Mouse (Mus musculus) Patski (cell line): ENCODE data around the gene Aatk. TPM values are rescaled to one million over a fixed set of nuclear protein-coding genes. Genes with fewer than 3 reads are reported as not detected.

ENCODE experiments used
- ATAC-seq: fragments of 100-300 bp; one replicate; pipeline ENCODE4 v1.8.0; 2021
- CTCF ChIA-PET: fragments of 350-600 bp; sonication (Branson Sonifier 250); formaldehyde crosslinking; loops from one replicate; lab custom pipeline; 2022; ENCODE audit warnings: inconsistent platforms; lab: Charles Lee
- POLR2A ChIA-PET: fragments of 350-600 bp; sonication (Branson Sonifier 250); formaldehyde crosslinking; loops from one replicate; lab custom pipeline; 2022; ENCODE audit warnings: antibody characterized with exemption, inconsistent platforms; lab: Charles Lee
- DNase-seq: peaks from one replicate; pipeline ENCODE4 v3.0.0-alpha.2; 2011; ENCODE audit warnings: low read depth, low spot score
- H3K27me3 ChIP-seq: fragments of 371-371 bp; one replicate; pipeline ENCODE4 v1.5.1; 2021
- CTCF ChIP-seq: fragments of 100-300 bp; IDR thresholded peaks from one replicate; pipeline ENCODE4 v1.5.1; 2021
- in situ Hi-C: fragments of 300-500 bp; cut with MboI; formaldehyde crosslinking; loops from 3 replicates; pipeline ENCODE4 v1.11.1; 2018; ENCODE audit warnings: low pct_unique_long_range_greater_than_20kb, mixed read lengths
- polyA plus RNA-seq: library from polyadenylated mRNA; unstranded; gene quantifications from one replicate; pipeline ENCODE4 v1.2.3, GENCODE M21; 2021

Gene Aatk
- polyA plus RNA-seq = 0.09 TPM

DNA sequence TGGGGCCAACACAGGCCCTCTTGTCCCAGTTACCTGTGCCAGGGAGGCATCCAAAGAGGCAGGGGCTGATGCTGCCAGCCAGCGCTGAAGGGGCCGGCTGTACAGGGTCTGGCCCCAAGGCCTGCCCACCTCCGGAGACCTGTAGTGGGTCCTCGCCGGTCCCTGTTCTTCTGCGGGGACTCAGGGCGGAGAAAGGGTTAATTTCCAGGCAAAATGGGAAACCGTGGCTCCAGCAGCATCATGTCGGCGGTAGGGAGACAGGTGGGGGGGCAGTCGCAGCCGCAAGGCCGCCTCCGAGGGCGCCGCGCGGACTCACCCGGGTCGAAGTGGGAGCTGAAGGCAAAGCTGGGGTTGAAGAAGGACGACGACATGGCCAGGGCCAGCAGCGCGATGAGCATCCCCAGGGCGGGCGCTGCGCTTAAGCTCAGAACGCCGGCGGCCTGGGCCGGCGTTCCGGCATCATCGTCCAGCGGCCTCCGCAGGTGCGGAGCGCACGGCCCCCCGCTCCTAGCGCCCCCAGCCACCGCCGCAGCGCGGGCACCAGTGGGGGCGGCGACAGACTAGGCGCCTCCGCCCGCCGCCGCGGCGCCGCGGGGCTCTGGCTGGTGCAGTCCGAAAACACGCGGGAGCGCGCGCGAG, at the start of gene Aatk:
Gene Aatk, minus strand, starts transcription at position 615 of the 639 bp plus-strand sequence.
- POLR2A ChIA-PET = interaction anchor here (0.6 kb wide), 1 partner anchor 102 kb away, joined by 4 read pairs; no protein-coding TSS in a partner anchor

DNA sequence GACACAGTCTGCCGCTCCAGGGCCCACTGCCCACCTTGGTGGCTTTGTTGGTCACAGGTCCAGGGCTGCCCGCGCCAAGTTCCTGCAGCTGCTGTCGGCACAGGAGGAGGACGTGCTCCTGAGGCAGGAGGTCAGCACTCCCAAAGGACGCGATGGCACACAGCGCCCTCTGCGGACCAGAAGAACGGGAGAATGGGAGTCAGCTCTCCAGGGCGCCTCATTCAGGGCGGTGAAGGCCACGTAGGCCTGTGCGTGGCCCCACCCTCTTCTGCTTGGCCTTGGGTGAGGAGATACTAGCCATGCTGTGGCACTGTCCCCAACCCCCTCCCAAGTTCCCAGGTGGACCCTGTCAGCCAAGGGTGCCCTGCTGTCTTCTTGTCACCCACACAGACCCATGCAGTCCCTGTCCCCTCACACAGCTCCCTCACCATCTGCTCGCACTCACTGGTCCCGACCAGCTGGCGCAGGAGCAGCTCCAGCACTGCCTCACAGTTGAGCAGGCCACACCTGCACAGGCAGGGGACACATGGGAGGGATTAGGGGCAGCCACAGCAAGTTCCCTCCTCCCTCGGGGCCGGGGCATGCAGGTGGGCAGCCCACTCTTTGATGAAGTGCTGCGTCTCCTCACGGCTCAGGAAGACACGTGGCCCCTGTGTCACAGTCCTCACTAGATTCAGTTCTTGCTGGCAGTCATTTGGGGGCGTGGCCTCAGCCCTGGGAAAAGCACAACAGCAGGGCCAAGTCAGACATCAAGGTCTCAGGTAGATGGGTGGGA, 46.0 kb upstream of the Aatk start:
- ATAC-seq (no peak), DNase-seq (no peak)
- TF ChIP-seq CTCF = no peak
- in situ Hi-C loops = no loop called here
- CTCF ChIA-PET = no interaction called here
- POLR2A ChIA-PET = interaction anchor here (0.6 kb wide), 1 partner anchor 40 kb away, joined by 5 read pairs; no protein-coding TSS in a partner anchor
- no peaks in the 10 kb centered on the region for H3K27me3 ChIP-seq

More for the DNA sequence above, at the start of gene Aatk:
- DNase-seq (no peak), ATAC-seq (no peak)
- CTCF ChIA-PET = no interaction called here
- no peak for TF ChIP-seq CTCF
- in situ Hi-C loops = no loop called here
- no peaks in the 10 kb centered on the region for H3K27me3 ChIP-seq

DNA sequence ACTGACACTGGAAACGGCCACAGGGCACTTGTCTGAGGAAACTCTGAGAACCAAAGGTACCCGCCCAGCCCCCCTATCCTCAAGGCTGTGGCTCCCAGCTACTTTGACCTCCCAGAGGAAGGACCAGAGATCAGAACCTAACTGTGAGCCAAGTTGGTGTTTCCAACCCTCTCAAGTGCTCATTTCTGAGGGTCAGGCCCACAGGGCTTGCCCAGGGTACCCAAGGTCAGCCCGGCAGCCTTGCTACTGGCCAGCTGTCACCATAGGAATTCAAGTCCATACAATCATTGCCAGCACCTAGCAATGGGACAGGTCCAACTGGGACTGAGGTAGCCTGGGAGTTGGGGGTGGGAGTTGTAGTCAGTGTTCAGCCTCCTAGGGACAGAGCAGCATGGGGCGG, 43.7 kb upstream of the Aatk start:
- POLR2A ChIA-PET = no interaction called here
- no peak for TF ChIP-seq CTCF
- no peak for DNase-seq
- in situ Hi-C loops = no loop called here
- no peak for ATAC-seq
- CTCF ChIA-PET = no interaction called here
- no peaks in the 10 kb centered on the region for H3K27me3 ChIP-seq

DNA sequence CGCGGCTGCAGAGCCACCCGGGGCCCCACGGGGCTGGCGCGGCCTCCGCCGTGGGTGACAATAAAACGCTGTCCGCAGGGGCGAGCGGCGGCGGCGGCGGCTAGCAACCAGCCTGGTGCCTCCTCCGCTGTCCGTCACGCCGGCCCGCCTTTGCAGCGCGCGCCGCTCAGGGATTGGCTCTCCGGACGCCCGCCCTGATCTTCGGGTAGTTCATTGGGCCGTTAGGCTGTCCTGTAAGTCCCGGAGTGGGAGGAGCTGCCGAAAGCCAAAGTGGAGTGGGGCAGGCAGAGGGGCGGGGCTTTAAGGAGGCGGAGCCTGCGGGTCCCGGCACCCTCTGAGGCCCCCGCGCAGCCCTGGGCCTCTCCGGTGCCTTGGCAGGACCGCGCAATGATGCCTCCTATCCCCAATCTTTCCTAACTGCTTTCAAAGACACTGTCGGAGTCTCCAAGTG, 39.8 kb upstream of the Aatk start, which contains the start of gene Cep131:
Gene Cep131, minus strand, starts transcription at position 126 of the 451 bp plus-strand sequence.
- in situ Hi-C loops = no loop called here
- POLR2A ChIA-PET = no interaction called here
- peak; percentile 71 for DNase-seq
- TF ChIP-seq CTCF = no peak
- ATAC-seq = peak; percentile 97
- CTCF ChIA-PET = interaction anchor here (1.1 to 1.4 kb wide), 2 partner anchors 9 to 79 kb away, joined by 3 to 4 read pairs; no protein-coding TSS in a partner anchor
- H3K27me3 ChIP-seq = no peaks in the 10 kb centered on the region

DNA sequence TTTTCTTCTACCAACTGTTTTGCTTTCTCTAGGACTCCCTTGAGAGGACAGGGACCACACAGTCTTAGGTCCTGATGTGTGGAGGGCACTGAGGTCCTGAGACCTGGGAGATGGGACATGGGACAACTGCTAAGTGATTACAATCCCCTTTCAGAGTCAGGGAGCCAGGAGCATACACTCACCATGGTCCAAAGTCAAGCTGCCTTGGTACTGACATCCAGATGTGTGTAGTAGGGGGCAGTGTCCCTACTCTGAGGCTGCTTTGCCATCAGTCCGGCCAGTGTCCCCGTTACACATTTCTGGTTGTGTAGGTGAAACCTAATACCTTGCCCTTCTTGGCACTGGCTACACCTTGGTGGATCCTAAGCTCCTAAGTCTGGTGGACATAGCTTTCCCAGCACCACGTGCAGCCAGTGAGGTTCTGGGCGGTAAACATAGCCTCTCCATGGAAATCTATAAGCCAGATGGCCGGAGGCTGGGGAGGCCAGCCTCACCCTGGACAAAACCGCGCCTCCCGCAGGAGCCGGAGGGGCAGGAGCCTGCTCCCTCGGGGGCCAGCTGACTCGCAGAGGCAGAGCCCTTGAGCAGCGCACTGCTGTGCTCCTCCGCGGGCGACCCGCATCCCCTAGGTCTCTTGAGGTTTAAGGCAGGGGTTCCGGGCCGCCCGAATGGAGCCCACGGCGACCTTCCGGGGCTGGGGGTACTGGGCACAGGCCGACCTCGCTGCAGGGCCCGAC, 39.1 kb upstream of the Aatk start:
- CTCF ChIA-PET = interaction anchor here (1.1 to 1.4 kb wide), 2 partner anchors 10 to 79 kb away, joined by 3 to 4 read pairs; no protein-coding TSS in a partner anchor
- DNase-seq (no peak), ATAC-seq (peak; percentile 11)
- in situ Hi-C loops = no loop called here
- POLR2A ChIA-PET = interaction anchor here (0.8 to 1.4 kb wide), 2 partner anchors 10 to 12 kb away, joined by 3 to 6 read pairs; no protein-coding TSS in a partner anchor
- no peak for TF ChIP-seq CTCF
- H3K27me3 ChIP-seq = no peaks in the 10 kb centered on the region

DNA sequence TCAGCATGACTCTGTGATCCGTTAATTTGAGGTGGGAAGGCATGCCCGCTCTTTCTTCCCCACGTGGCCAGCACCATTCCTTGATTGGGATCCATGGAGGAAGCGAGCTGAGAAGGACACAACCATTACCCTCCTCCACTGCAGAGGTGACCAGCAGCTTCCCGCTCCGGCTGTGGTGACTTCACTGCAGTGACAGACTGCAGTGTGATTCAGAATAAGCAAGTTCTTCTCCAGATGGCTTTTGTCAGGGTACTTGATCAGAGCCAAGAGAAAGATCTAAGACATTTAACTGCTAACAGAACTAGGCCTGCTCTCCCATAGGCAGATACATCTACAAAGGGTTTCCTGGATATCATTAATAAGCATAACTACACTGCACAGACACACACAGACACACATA, 33.3 kb upstream of the Aatk start:
- DNase-seq (no peak), ATAC-seq (no peak)
- in situ Hi-C loops = no loop called here
- ChIA-PET POLR2A (no interaction called here), CTCF (interaction anchor here (0.7 kb wide), 1 partner anchor 21 kb away, joined by 3 read pairs; no protein-coding TSS in a partner anchor)
- H3K27me3 ChIP-seq = no peaks in the 10 kb centered on the region
- TF ChIP-seq CTCF = no peak

DNA sequence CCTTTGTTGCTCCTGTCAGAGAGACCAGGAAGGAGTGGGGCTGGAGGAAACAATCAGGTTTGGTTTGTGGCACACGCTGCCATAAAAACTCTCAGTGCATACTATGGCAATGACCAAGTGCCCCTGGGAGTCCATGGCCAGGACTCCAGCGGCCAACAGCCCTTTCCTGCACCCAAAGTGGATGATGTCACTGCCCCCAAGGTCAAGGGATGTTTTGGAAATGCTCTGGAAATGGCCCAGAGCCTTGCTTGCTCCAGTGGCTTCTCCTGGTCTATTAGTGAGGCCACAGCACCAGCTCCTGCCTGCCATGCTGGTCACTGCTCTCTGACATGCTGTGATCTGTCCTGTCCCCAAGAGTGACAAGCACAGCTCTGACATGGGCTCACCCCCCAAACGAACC, 29.2 kb upstream of the Aatk start:
- no peaks in the 10 kb centered on the region for H3K27me3 ChIP-seq
- ChIA-PET POLR2A (interaction anchor here (2.2 kb wide), 1 partner anchor 9 kb away, joined by 6 read pairs; no protein-coding TSS in a partner anchor), CTCF (no interaction called here)
- no peak for TF ChIP-seq CTCF
- ATAC-seq (no peak), DNase-seq (no peak)
- in situ Hi-C loops = no loop called here

DNA sequence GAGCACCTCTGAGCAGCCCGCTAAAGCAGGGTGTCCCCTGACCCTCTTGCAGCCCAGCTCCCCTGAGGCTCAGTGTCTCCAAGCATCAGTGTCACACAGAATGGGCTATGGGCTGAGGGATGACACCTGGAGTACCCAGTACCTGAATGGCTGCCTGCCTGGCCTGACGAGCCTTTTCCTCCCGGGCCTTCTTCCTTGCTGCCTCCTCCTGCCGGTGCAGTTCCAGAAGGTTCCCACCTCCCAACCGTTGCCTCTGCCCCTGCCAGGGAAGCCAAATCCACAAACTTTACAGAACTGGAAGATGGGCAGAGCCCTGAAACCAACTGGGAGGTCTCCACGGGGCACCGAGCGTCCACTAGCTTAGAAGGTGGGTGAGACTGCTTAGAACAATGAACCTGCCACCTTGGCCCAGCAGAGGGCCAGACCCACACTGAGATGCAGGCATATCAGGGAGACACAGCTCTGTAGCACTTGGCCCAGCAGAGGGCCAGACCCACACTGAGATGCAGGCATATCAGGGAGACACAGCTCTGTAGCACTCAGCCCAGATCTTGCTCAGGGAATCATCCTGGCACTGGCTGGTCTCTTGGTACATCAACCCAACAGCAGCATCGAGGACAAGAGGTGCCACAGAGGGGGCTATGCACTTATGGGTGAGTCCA, 26.1 kb upstream of the Aatk start:
- ATAC-seq (no peak), DNase-seq (no peak)
- TF ChIP-seq CTCF = no peak
- H3K27me3 ChIP-seq = no peaks in the 10 kb centered on the region
- ChIA-PET CTCF (interaction anchor here (1.6 kb wide), 1 partner anchor 51 kb away, joined by 3 read pairs; no protein-coding TSS in a partner anchor), POLR2A (no interaction called here)
- in situ Hi-C loops = no loop called here

DNA sequence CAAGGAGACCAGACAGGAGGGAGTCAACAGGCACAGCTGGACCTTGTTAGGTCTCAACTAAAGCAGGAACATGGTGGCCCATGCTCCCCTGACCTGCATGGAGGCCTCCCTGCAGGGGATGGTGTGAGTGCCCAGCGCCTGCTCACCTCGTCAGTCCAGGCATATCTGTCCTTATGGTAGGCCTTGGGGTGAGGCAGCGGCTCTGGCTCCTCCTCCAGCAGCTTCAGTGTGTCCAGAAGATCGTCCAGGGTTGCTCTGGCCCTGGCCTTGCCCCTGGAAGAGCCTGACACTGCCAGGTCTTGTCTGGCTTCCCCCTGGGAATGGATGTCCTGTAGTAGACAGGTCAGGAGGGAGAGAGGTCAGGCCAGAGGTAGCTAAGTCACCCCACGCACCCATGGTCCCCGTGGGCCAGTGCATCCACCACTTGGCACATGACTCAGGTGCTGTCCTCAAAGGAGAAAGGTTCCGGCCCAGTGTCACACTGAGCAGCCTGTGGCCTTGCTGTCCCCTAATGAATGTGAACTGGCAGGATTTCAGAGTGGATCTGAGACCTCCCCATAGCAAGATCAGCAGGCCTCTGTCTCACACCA, 24.9 kb upstream of the Aatk start:
- no peaks in the 10 kb centered on the region for H3K27me3 ChIP-seq
- DNase-seq = no peak
- no peak for TF ChIP-seq CTCF
- in situ Hi-C loops = no loop called here
- ChIA-PET POLR2A (no interaction called here), CTCF (interaction anchor here (1.6 kb wide), 1 partner anchor 49 kb away, joined by 3 read pairs; no protein-coding TSS in a partner anchor)
- ATAC-seq = no peak
